Mouse (Mus musculus) ES-Bruce4 (cell line): ENCODE data around the gene Gldn. TPM values are rescaled to one million over a fixed set of nuclear protein-coding genes. Genes with fewer than 3 reads are reported as not detected.

ENCODE experiments used
- H3K27ac ChIP-seq: 2 replicates; pipeline ENCODE4 v1.5.1; 2012; ENCODE audit warnings: low read length, inconsistent platforms; ENCODE audit not compliant: insufficient read depth
- H3K27me3 ChIP-seq: 2 replicates; pipeline ENCODE4 v1.6.1; 2012; ENCODE audit warnings: mild to moderate bottlenecking, low read length, inconsistent platforms; ENCODE audit not compliant: control insufficient read depth, poor library complexity, insufficient read depth, severe bottlenecking
- H3K36me3 ChIP-seq: 2 replicates; pipeline ENCODE4 v1.6.1; 2012; ENCODE audit warnings: inconsistent platforms, mild to moderate bottlenecking, low read length, moderate library complexity; ENCODE audit not compliant: control insufficient read depth, poor library complexity, insufficient read depth, severe bottlenecking
- H3K4me1 ChIP-seq: one replicate; pipeline ENCODE4 v1.8.1; 2011; ENCODE audit warnings: low read length; ENCODE audit not compliant: control insufficient read depth, insufficient read depth
- H3K4me3 ChIP-seq: 2 replicates; pipeline ENCODE4 v1.5.1; 2011; ENCODE audit warnings: low read depth, mild to moderate bottlenecking, low read length
- H3K9ac ChIP-seq: 2 replicates; pipeline ENCODE4 v1.6.1; 2012; ENCODE audit warnings: low read depth, mild to moderate bottlenecking, inconsistent platforms; ENCODE audit not compliant: poor library complexity, severe bottlenecking
- H3K9me3 ChIP-seq: replicated peaks from 2 replicates; pipeline ENCODE4 v1.6.1; 2012; ENCODE audit warnings: mild to moderate bottlenecking, low read length, inconsistent platforms; ENCODE audit not compliant: control insufficient read depth, poor library complexity, insufficient read depth, severe bottlenecking
- CTCF ChIP-seq: IDR thresholded peaks from one replicate; pipeline ENCODE4 v1.8.1; 2011; ENCODE audit warnings: low read depth, low read length
- EP300 ChIP-seq: IDR thresholded peaks from 2 replicates; pipeline ENCODE4 v1.6.1; 2011; ENCODE audit warnings: low read depth, low read length; ENCODE audit not compliant: insufficient read depth
- POLR2A ChIP-seq: IDR thresholded peaks from one replicate; pipeline ENCODE4 v1.8.1; 2011; ENCODE audit warnings: low read length; ENCODE audit not compliant: insufficient read depth
- polyA plus RNA-seq: library from polyadenylated mRNA; stranded (reverse); fragments of >200 nt; gene quantifications from 2 replicates; pipeline ENCODE4 v1.2.4, GENCODE M21; 2011; ENCODE audit warnings: low read depth; ENCODE audit not compliant: missing spikeins, insufficient read depth, insufficient read length

Gldn gene
- polyA plus RNA-seq, 1 experiment = 0.34 TPM

- Histone ChIP-seq H3K27me3 (no peaks in the 10 kb centered on the region), H3K4me1 (no peaks in the 10 kb centered on the region), H3K9ac (no peak overlapping the region), H3K4me3 (no peak overlapping the region), H3K27ac (no peak overlapping the region), H3K36me3 (no peaks in the 10 kb centered on the region), H3K9me3 (no peaks in the 10 kb centered on the region)
- TF ChIP-seq EP300 = no peak
- no peak for TF ChIP-seq POLR2A
- TF ChIP-seq CTCF = no peak
These were observed 21.9 kb downstream of the Gldn start for GRCm38 (mm10) chr9:54308209-54308608.

DNA sequence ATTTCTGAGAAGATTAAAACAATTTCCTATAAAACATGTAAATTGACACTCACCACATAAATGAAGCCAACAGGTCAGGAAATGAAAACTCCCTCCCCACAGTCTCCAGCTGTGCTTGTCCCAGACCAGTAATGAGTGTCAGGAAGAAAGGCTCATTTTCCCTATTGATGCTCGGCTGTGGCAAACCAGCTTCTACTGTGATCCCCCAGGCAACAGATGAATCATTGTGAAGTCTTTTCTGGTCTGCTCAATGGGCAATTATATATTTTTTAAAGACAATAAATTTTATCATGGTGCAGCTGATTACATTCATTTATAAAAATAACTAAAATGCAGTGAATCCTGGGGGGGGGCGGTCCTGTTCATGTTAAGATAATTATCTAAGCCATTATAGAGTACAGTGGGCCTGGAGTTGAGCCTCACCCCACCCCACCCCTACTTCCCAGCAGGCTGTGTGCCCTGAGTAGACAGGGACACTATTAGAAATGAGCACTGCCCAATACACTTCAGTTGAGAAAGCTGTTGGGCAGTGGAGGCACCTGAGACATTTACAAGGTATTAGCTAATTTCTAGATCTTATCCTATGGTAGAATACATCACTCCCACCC lies 22.6 kb downstream of the Gldn start:
- Histone ChIP-seq H3K36me3 (no peaks in the 10 kb centered on the region), H3K4me1 (no peaks in the 10 kb centered on the region), H3K9ac (no peak overlapping the region), H3K9me3 (no peaks in the 10 kb centered on the region), H3K27me3 (no peaks in the 10 kb centered on the region), H3K4me3 (no peak overlapping the region), H3K27ac (no peak overlapping the region)
- TF ChIP-seq EP300 (no peak), POLR2A (no peak), CTCF (no peak)

- Histone ChIP-seq H3K4me3 (no peak overlapping the region), H3K9ac (no peak overlapping the region), H3K9me3 (no peaks in the 10 kb centered on the region), H3K4me1 (no peaks in the 10 kb centered on the region), H3K27ac (no peak overlapping the region), H3K27me3 (no peaks in the 10 kb centered on the region), H3K36me3 (no peaks in the 10 kb centered on the region)
- TF ChIP-seq POLR2A (no peak), EP300 (no peak)
These were observed 30.1 kb downstream of the Gldn start for GRCm38 (mm10) chr9:54316363-54316762.

DNA sequence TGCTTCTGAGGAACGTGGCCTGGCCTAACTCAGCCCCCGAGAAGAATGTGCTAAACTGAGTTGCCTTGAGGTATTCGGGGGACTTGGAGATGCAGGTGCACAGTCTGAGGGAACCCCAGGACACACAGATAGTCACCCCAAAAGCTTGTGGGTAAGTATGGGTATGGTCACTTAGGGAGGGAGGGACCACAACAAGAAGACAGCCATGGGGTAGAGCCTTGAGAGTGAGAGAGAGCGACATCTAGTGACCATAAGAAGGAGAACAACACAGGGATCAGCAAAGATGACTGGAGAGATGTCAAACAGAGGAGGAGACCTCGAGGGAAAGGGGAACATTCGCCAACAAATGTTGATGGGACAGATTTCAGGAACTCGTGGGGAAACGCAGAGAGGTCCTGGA lies 37.2 kb downstream of the Gldn start:
- Histone ChIP-seq H3K4me1 (no peaks in the 10 kb centered on the region), H3K27ac (no peak overlapping the region), H3K27me3 (no peaks in the 10 kb centered on the region), H3K9me3 (no peaks in the 10 kb centered on the region), H3K9ac (no peak overlapping the region), H3K4me3 (no peak overlapping the region), H3K36me3 (no peaks in the 10 kb centered on the region)
- TF ChIP-seq EP300 (no peak), CTCF (peak; percentile 41), POLR2A (no peak)

- Histone ChIP-seq H3K9ac (no peak overlapping the region), H3K4me1 (no peaks in the 10 kb centered on the region), H3K9me3 (no peaks in the 10 kb centered on the region), H3K36me3 (no peaks in the 10 kb centered on the region), H3K4me3 (no peak overlapping the region), H3K27me3 (no peaks in the 10 kb centered on the region), H3K27ac (no peak overlapping the region)
- TF ChIP-seq POLR2A (no peak), CTCF (no peak), EP300 (no peak)
These were observed 42.9 kb downstream of the Gldn start for GRCm38 (mm10) chr9:54329201-54329600.

- no peaks in the 10 kb centered on the region for H3K9me3 ChIP-seq
- TF ChIP-seq EP300 (no peak), CTCF (no peak), POLR2A (no peak)
- no peaks in the 10 kb centered on the region for H3K36me3 ChIP-seq
- no peak overlapping the region for H3K4me3 ChIP-seq
- no peaks in the 10 kb centered on the region for H3K27me3 ChIP-seq
- no peak overlapping the region for H3K9ac ChIP-seq
- no peaks in the 10 kb centered on the region for H3K4me1 ChIP-seq
- H3K27ac ChIP-seq = no peak overlapping the region
These were observed 49.3 kb downstream of the Gldn start for GRCm38 (mm10) chr9:54335582-54335981.
